Mouse (Mus musculus) heart, embryonic 11.5 days (tissue): Measurements from ENCODE around the gene Casp4. TPM values are rescaled to one million over a fixed set of nuclear protein-coding genes. Genes with fewer than 3 reads are reported as not detected.

ENCODE experiments used
- ATAC-seq: fragments of 200-750 bp; cut with Nextera tagmentation; replicated peaks from 2 replicates; pipeline ENCODE4 v1.8.0; 2017; ENCODE audit warnings: moderate library complexity; ENCODE audit not compliant: insufficient number of reproducible peaks, low FRiP score, low TSS enrichment
- H3K27ac ChIP-seq: fragments of 300-500 bp; sonication (generic); 2 replicates; pipeline ENCODE4 v1.5.1; 2014; ENCODE audit warnings: mild to moderate bottlenecking, low read depth, low read length
- H3K27me3 ChIP-seq: fragments of 300-500 bp; sonication (generic); 2 replicates; pipeline ENCODE4 v1.6.1; 2014; ENCODE audit warnings: mild to moderate bottlenecking, low read length, mixed read lengths; ENCODE audit not compliant: control insufficient read depth, insufficient read depth
- H3K36me3 ChIP-seq: fragments of 300-500 bp; sonication (generic); 2 replicates; pipeline ENCODE4 v1.6.1; 2014; ENCODE audit warnings: mild to moderate bottlenecking, low read length, moderate library complexity, mixed read lengths; ENCODE audit not compliant: control insufficient read depth, insufficient read depth
- H3K4me1 ChIP-seq: fragments of 300-500 bp; sonication (generic); 2 replicates; pipeline ENCODE4 v1.6.1; 2014; ENCODE audit warnings: low read length; ENCODE audit not compliant: control insufficient read depth, insufficient read depth
- H3K4me2 ChIP-seq: fragments of 300-500 bp; sonication (generic); 2 replicates; pipeline ENCODE4 v1.6.1; 2014; ENCODE audit warnings: mild to moderate bottlenecking, moderate library complexity
- H3K4me3 ChIP-seq: fragments of 300-500 bp; sonication (generic); 2 replicates; pipeline ENCODE4 v1.5.1; 2014; ENCODE audit warnings: low read depth, low read length
- H3K9ac ChIP-seq: fragments of 300-500 bp; sonication (generic); 2 replicates; pipeline ENCODE4 v1.6.1; 2014; ENCODE audit warnings: mild to moderate bottlenecking, low read depth, low read length, moderate library complexity
- H3K9me3 ChIP-seq: fragments of 300-500 bp; sonication (generic); replicated peaks from 2 replicates; pipeline ENCODE4 v1.6.1; 2016; ENCODE audit warnings: low read length; ENCODE audit not compliant: control insufficient read depth
- WGBS: fragments of 180-500 bp; shearing (Covaris S2); extraction: QIAGEN DNeasy Blood & Tissue Kit; methylation state at CpG from one replicate; pipeline ENCODE4 v1.1.7; 2014; ENCODE audit not compliant: insufficient replicate concordance; 5-methylcytosine and 5-hydroxymethylcytosine counted together
- polyA plus RNA-seq: library from polyadenylated mRNA; unstranded; fragments of >200 nt; fragmentation: Nextera tagmentation; extraction: Ambion mirVana; gene quantifications from 2 replicates; pipeline ENCODE4 v1.2.1, GENCODE M21; 2014

Gene Casp4
- polyA plus RNA-seq, result 0.32 and 1.1 TPM in 2 replicates

- Histone ChIP-seq H3K36me3 (no peaks in the 10 kb centered on the region), H3K4me3 (no peak within 1 kb of the TSS), H3K9ac (no peak within 1 kb of the TSS), H3K27me3 (no peaks in the 10 kb centered on the region), H3K4me2 (0 out of 2 replicates have a peak within 1 kb of the TSS, but pooled peaks have one; percentile 22), H3K4me1 (no peaks in the 10 kb centered on the region), H3K9me3 (no peaks in the 10 kb centered on the region), H3K27ac (no peak within 1 kb of the TSS)
- 53% methylated on average over 5 of the region's 5 CpGs for WGBS
- ATAC-seq, result no peak
These were observed at the start of gene Casp4 for GRCm38 (mm10) chr9:5308561-5308960. Gene Casp4 (plus strand): TSS chr9:5308828.

GRCm38 (mm10) chr9:5263951-5264475, 44.6 kb upstream of the Casp4 start:
- H3K9ac ChIP-seq, result no peak overlapping the region
- H3K36me3 ChIP-seq, result no peaks in the 10 kb centered on the region
- ATAC-seq, result no peak
- H3K27me3 ChIP-seq, result no peaks in the 10 kb centered on the region
- no peak overlapping the region for H3K4me2 ChIP-seq
- H3K4me1 ChIP-seq, result no peaks in the 10 kb centered on the region
- H3K27ac ChIP-seq, result no peak overlapping the region
- 69% methylated on average over 2 of the region's 2 CpGs for WGBS
- H3K4me3 ChIP-seq, result no peak overlapping the region
- no peaks in the 10 kb centered on the region for H3K9me3 ChIP-seq

- H3K4me1 ChIP-seq, result no peaks in the 10 kb centered on the region
These were observed 38.4 kb upstream of the Casp4 start for GRCm38 (mm10) chr9:5270274-5270673.

GRCm38 (mm10) chr9:5270884-5271283, 37.7 kb upstream of the Casp4 start:
- Histone ChIP-seq H3K4me2 (no peak overlapping the region), H3K27me3 (no peaks in the 10 kb centered on the region), H3K4me3 (no peak overlapping the region), H3K9ac (no peak overlapping the region), H3K9me3 (no peaks in the 10 kb centered on the region), H3K4me1 (no peaks in the 10 kb centered on the region), H3K36me3 (no peaks in the 10 kb centered on the region), H3K27ac (no peak overlapping the region)
- no peak for ATAC-seq
- WGBS, result 58% methylated on average over 1 of the region's 1 CpGs

More at GRCm38 (mm10) chr9:5270274-5270673, 38.4 kb upstream of the Casp4 start:
- WGBS, result 81% methylated on average over 2 of the region's 2 CpGs
- no peak overlapping the region for H3K9ac ChIP-seq
- ATAC-seq, result no peak
- no peaks in the 10 kb centered on the region for H3K36me3 ChIP-seq
- no peaks in the 10 kb centered on the region for H3K27me3 ChIP-seq
- H3K4me2 ChIP-seq, result no peak overlapping the region
- H3K27ac ChIP-seq, result no peak overlapping the region
- no peaks in the 10 kb centered on the region for H3K9me3 ChIP-seq
- no peak overlapping the region for H3K4me3 ChIP-seq

GRCm38 (mm10) chr9:5271334-5271845, 37.2 kb upstream of the Casp4 start:
- H3K27ac ChIP-seq, result no peak overlapping the region
- H3K4me1 ChIP-seq, result no peaks in the 10 kb centered on the region
- H3K9ac ChIP-seq, result no peak overlapping the region
- WGBS, result 58% methylated on average over 6 of the region's 6 CpGs
- no peaks in the 10 kb centered on the region for H3K9me3 ChIP-seq
- H3K4me2 ChIP-seq, result no peak overlapping the region
- no peak overlapping the region for H3K4me3 ChIP-seq
- peak; percentile 63 for ATAC-seq
- H3K36me3 ChIP-seq, result no peaks in the 10 kb centered on the region
- no peaks in the 10 kb centered on the region for H3K27me3 ChIP-seq

GRCm38 (mm10) chr9:5286071-5286470, 22.6 kb upstream of the Casp4 start:
- Histone ChIP-seq H3K27me3 (no peaks in the 10 kb centered on the region), H3K27ac (no peak overlapping the region), H3K36me3 (no peaks in the 10 kb centered on the region), H3K4me1 (no peaks in the 10 kb centered on the region), H3K4me3 (no peak overlapping the region), H3K9me3 (no peaks in the 10 kb centered on the region), H3K4me2 (no peak overlapping the region), H3K9ac (no peak overlapping the region)
- ATAC-seq, result no peak
- WGBS, result 82% methylated on average over 2 of the region's 2 CpGs

- Histone ChIP-seq H3K9me3 (no peaks in the 10 kb centered on the region), H3K4me2 (no peak overlapping the region), H3K9ac (no peak overlapping the region), H3K36me3 (no peaks in the 10 kb centered on the region), H3K4me1 (no peaks in the 10 kb centered on the region), H3K4me3 (no peak overlapping the region), H3K27me3 (no peaks in the 10 kb centered on the region), H3K27ac (no peak overlapping the region)
- ATAC-seq, result no peak
These were observed 22.0 kb upstream of the Casp4 start for GRCm38 (mm10) chr9:5286597-5286996.

- Histone ChIP-seq H3K4me3 (no peak overlapping the region), H3K9ac (no peak overlapping the region), H3K36me3 (no peaks in the 10 kb centered on the region), H3K4me2 (no peak overlapping the region), H3K27me3 (no peaks in the 10 kb centered on the region), H3K9me3 (no peaks in the 10 kb centered on the region), H3K27ac (no peak overlapping the region), H3K4me1 (no peaks in the 10 kb centered on the region)
- WGBS, result 74% methylated on average over 2 of the region's 2 CpGs
- no peak for ATAC-seq
These were observed 12.0 kb upstream of the Casp4 start for GRCm38 (mm10) chr9:5296354-5297237.
